Mouse (Mus musculus) right cerebral cortex, postnatal 14 days (tissue): ENCODE results near the gene Rad9a.

Experiments
- DNase-seq: peaks from one replicate; pipeline ENCODE4 v3.0.0; 2022

Rad9a gene

GRCm38 (mm10) chr19:4162646-4163542 is 38.6 kb downstream of the Rad9a start, which contains the start of gene Rps6kb2:
Gene Rps6kb2 (minus strand): TSS chr19:4163354.
- peak; percentile 97 for DNase-seq

GRCm38 (mm10) chr19:4159049-4159448 is 42.4 kb downstream of the Rad9a start:
- no peak for DNase-seq

DNA sequence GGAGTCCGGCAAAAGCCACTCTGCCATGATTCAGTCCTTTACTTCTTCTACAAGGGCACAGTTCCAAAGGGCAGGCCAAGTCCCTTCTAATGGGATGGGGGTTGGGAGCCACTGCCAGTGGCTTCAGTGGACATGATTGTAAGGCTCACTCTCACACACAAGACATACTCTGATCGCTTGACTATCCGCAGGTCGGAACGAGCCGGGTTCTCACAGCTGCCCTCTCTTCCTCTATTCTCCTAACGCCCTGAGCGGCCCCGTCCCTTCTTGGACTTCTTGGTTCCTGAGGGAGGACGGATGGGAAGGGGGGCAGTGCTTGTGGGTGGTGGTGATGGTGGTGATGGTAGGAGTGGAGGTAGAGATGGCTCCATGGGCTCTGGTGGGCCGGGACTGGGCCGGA is 44.7 kb downstream of the Rad9a start:
- DNase-seq, result no peak

DNA sequence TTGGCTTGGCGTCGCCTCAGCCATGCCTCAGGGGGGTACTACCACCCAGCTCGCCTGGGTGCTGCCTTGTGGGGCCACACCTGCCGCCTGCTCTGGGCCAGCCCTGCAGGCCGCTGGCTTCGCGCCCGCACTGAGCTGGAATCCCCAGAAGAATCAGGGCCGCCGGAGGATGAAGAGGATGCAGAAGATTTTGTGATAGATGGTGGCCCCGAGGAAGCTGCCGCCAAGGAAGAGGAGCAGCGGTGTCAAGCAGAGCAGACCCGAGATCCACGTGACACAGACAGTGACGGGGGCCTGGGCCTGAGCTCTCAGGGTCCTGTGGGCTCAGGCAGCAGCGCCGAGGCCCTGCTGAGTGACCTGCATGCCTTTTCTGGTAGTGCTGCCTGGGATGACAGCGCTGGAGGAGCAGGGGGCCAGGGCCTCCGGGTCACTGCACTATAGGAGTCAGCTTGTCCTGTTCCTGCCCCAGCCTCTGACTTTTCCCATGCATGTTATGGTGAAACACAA is 45.3 kb downstream of the Rad9a start:
- no peak for DNase-seq

DNA sequence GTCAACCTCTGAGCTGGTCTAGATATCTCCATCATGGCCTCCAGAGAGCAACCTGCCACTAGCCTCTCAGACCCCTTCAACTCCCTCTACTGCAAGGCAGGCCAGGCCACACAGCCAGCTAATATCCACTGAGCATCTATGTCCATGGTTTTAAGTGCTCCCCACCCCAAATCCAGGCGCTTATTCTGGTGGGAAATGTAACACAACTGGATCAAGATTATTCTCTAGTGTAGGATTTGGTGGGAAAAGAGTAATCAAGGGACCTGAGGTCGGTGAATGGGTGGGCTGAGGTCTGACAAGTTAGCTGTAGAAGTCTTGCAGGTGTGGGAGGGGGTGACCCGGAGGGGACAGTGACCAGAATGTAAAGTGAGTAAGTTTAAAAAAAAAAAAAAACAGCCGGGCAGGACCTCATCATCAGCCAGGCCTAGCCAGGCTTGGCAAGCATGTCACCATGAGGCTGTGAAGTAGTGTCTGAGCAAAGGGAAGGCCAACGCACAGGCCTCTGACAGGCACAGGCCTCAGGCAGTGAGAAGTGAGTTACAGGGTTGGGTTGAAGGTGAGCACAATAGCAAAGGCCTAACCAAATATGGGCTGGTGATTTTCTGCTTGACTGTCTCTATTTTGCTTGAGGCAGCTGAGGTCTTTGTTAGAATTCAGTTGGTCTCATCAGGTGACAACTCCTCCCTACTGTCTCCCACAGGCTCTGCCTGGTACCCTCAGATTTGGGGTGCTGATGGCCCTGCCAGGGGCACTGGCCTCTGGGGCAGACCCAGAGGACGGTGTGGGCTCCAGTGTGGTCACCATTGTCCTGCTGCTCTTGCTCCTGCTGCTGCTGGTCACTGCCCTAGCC is 46.0 kb downstream of the Rad9a start:
- DNase-seq, result no peak

GRCm38 (mm10) chr19:4154437-4155222 is 46.8 kb downstream of the Rad9a start:
- DNase-seq, result no peak

- DNase-seq, result no peak
Measured at GRCm38 (mm10) chr19:4153232-4153654, 48.2 kb downstream of the Rad9a start, which contains the start of gene Ptprcap. Gene Ptprcap (plus strand): TSS chr19:4153604.

DNA sequence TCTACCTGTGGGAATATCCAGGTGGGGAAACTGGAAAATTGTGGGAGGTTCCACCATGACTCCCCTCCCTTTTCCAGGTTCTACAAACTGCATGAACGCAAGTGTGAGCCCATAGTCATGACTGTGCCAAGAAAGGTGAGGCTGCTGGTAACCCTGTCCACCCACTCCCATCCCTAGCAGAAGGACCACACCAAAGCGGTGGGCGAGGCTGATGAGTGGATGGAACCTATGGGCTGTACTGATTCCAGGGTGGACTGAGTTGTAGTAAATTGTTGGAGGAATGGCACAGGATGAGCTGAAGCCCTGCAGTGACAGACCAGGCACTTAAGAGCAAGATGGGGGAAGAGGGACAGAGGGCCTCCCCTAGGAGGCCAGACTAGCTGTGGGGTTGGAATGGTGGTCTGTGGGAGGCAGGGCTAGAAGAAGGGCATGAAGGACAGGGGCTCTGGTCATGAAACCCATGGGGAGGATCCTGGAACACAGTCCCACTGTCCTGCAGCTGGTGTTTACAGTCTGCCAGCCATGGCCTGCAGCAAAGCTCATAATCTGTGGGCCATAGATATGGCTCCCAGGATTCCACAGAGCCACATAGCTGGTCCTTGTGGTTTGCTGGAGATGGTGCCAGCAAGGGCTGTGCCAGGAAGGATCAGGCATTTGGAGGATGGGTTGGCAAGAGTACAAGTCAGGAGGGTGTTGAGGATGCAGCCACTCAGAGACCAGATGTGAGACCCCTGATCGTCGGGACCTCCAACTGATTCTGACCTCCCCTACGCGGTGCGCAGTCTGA is 48.8 kb downstream of the Rad9a start:
- DNase-seq, result no peak

DNA sequence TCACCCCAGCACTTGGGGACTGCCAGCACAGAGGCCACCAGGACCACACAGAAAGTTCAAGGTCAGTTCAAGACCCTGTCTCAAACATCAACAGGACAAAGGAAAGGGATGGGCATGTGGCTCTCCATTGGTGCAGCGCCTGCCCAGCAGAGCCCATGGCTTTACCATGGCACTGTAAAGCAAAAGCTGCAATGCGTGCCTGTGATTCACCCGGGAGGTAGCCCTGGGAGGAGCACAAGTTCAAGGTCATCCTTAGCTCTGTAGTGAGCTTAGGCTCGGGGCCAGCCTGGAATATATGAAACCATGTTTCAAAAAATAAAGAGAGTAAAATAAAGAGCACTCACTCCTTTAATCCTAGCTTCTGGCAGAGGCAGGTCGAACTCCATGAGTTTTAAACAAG is 49.6 kb downstream of the Rad9a start:
- DNase-seq, result no peak

DNA sequence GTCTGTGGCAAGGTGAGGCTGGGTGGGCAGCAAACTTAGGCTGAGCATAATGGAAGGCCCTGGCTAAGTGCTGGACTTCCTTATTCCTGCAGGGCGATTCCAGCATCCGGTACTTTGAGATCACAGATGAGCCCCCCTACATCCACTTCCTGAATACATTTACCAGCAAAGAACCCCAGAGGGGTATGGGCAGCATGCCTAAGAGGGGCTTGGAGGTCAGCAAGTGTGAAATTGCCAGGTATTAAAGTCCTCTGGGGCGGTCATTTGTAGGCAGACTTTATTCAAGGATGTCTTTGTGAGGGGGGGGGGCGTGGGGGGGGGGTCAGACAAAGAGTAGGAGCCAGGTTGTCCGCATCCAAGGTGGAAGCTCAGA is 50.0 kb downstream of the Rad9a start:
- DNase-seq, result no peak

DNA sequence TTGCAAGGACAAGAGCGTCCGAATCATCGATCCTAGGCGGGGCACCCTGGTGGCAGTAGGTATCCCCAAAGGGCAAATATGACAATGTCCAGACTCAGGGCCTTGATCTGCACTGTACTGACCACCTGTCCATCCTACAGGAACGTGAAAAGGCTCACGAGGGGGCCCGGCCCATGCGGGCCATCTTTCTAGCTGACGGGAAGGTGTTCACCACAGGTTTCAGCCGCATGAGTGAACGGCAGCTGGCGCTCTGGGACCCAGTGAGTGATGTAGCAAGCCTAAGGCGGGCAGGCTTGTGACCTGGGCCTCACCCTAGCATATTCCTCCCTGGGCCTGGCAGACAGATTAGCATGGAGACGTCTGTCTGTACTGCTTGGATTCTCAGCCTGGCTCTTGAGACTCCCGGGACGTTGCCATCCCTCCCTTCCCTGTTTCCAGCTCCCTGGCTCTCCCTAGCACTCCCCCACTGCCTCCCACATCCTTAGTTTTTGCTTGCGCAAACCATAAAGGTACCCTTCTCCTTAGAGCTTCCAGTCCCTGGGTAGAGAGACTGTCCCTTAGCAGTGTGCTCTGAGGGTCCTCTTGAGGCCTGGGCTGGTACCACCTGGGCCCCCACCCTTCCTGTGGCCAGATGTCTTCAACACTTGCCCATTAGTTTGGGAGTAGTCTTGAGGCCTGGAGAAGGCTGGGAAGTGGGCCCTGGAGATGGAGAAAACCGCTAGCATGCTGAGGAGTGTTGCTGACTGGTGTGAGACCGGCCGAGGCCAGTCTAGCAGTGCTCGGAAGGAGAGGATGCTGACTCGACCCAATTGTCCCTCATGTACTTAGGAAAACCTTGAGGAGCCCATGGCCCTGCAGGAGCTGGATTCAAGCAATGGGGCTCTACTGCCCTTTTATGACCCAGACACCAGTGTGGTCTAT is 50.6 kb downstream of the Rad9a start:
- DNase-seq, result no peak

GRCm38 (mm10) chr19:4149764-4150461 is 51.5 kb downstream of the Rad9a start:
- no peak for DNase-seq

GRCm38 (mm10) chr19:4149283-4149682 is 52.2 kb downstream of the Rad9a start:
- no peak for DNase-seq

DNA sequence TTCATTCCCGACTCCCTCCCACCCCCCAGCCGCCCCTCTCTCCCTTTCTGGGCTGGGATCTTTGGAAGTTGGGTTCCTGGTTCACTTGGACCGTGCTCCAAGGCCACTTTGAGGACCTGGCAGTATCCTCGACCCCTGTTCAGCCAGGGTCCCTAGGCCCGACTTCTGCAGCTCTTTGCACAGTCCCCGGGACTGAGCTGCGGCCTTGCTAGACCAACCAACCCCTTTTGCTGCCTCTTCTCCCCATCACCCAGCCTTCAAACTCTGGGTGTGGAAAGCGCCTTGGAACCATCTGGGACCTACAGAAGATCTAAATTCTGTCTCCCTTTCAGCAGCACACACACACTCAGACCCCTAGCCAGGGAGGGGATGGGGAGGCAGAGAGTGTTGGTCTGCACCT is 52.6 kb downstream of the Rad9a start:
- DNase-seq, result no peak

DNA sequence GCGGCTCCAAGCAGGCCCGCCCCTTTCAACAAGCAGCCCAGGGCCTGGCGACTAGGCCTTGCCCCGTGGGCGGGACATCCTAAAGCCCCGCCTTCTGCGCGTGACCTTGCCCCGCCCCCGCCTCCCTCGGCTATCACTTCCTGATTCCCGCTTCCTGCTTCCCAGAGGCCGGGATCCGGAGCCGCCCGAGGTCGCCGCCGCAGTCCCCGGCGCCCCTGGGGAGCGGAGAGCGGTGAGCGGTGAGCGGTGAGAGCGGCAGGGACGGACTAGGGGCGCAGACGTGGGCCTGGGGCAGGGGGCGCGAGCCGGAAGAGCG is 53.0 kb downstream of the Rad9a start, which contains the start of gene Coro1b:
Gene Coro1b, plus strand, starts transcription at position 129 of the 316 bp plus-strand sequence.
- DNase-seq, result peak; percentile 96

- no peak for DNase-seq
Measured at GRCm38 (mm10) chr19:4147782-4148490, 53.5 kb downstream of the Rad9a start.

DNA sequence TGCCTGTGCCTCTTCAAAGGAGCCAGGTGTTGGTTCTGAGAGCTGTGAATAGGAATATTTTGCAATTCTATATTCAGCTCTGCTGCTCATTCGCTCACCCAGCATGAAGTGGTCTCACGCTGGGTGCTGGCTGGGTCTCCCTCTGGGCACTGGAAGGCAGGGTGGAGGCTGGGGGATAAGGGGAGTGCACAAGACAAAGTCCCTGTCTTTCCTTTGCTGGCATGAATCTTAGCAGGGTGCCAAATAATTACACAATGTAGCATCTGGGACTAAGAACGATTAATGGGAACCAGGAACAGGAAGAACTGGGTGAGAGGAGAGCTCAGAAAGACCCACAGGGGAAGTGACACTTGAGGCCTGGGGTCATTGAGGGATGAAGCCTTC is 54.4 kb downstream of the Rad9a start:
- DNase-seq, result no peak

DNA sequence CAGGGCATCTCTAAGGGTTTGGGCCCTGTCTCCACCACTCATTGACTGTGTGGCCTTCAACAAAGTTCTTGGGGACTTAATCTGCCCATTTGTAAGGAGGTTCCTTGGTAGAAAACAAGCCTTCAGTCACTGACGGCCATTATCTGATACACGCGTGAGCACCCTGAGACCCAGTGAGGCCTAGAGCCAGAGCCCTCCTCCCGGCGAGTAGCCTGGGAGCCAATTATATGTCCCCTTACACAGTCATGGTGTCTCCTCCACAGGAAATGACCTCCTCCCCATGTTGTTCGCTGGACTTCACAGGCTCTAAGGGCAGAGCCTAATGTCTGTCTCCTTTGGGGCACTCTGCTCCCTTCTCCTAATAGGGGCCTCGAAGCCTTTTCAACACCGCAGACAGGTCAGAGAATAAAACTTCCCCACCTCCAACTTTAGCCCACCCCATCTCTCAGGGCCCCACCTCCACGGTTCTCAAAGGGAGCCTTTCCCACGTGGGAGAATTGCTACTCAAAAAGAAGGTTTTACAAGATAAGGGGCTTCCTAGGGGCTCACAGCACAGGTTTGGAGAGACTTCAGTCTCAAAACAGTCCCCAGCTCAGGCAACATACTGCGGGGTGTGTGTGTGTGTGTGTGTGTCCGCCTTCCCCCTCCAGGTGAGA is 55.0 kb downstream of the Rad9a start:
- DNase-seq, result no peak

- no peak for DNase-seq
Measured at GRCm38 (mm10) chr19:4145936-4146335, 55.5 kb downstream of the Rad9a start.
